Mouse (Mus musculus) spleen, adult 2 months (tissue): ENCODE measurements around the gene Ppp4r1.
A peak's percentile ranks its signal among the peaks of the same experiment; 100 is the strongest.

Source experiments
- CTCF ChIP-seq: fragments of 200-500 bp; IDR thresholded peaks from 2 replicates; pipeline ENCODE4 v1.5.1; 2011; ENCODE audit warnings: mild to moderate bottlenecking, inconsistent platforms; ENCODE audit not compliant: insufficient read depth, insufficient read length, insufficient replicate concordance; ENCODE audit errors: extremely low read depth
- POLR2A ChIP-seq: fragments of 200-500 bp; IDR thresholded peaks from 2 replicates; pipeline ENCODE4 v1.6.1; 2011; ENCODE audit warnings: low read depth, low read length, inconsistent platforms

DNA sequence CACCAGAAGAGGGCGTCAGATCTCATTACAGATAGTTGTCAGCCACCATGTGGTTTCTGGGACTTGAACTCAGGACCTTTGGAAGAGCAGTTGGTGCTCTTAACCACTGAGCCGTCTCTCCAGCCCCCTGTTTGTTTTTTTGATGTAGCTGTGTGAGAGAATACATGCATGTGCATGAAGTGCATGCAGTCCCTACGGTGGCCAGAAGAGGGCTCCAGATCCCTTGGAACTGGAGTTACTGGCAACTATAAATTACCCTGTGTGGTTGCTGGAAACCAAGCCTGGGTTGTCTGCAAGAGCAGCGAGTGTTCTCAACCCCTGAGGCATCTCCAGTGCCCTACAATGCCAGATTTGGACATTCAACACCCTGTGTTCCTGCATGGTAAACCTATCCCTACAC lies 87.8 kb downstream of the Ppp4r1 start:
- TF ChIP-seq CTCF (peak; percentile 58; the same call in 1 of the 2 replicates), POLR2A (no peak)
